Mouse (Mus musculus) megakaryocyte progenitor cell, adult 5-6 weeks (primary cell): ENCODE data around the gene Pgghg. TPM values are rescaled to one million over a fixed set of nuclear protein-coding genes. Genes with fewer than 3 reads are reported as not detected.

Source experiments
- ATAC-seq: replicated peaks from 2 replicates; pipeline ENCODE4 v1.8.0; 2016; ENCODE audit warnings: mild to moderate bottlenecking, moderate TSS enrichment, inconsistent platforms; ENCODE audit not compliant: poor library complexity
- total RNA-seq, 2 experiments: library from RNA; stranded (forward) in 1 of 2; stranded (reverse) in 1 of 2; fragments of 157-497, 149-512 nt in 1 of 2; fragments of 200-1000 nt in 1 of 2; gene quantifications; 2 replicates each; pipeline versions ENCODE4 v1.2.3 to v1.2.4; 2015 to 2017

The Pgghg gene
- total RNA-seq (2015) (5.1 and 7.3 TPM in 2 replicates), total RNA-seq (2017) (8.2 and 9.0 TPM in 2 replicates)

DNA sequence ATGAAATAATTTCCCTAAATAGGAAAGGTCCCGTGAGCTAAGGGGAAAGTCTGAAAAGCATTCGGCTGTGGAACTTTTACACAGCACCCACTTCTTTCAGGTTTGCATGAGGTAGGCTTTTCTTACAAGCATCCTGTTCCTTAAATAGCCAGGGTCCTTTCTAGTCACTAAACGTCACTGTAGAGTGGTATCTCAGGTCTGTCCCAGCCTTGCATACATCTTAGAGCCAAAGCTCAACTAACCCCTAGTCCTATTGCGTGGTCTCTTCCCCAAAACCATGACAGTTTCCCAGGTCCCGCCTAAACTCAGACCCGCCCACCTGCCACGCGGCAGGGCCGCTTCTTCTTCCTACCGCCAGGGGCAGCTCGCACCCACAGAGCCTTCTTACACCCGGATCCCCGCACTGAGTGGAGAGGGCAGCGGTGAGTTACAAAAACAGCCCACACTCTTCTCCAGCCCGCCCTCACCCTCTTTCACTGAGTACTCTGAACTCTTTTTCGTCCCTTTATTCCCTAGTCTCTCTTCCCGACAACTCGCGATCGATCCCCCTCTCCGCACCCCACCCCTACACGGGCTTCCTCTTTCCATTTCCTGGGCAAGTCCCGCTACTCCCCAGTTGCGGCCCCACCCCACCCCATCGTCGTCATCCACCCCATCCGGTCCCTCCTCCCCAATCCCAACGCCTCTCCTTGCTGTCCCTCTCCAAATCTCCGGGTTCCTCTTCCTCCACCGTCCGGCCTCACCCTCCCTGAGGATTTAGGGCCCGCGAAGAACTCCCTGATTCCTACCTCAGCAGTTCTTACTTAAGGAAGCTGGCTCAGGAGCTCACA, at the start of gene Pgghg:
TSS of gene Pgghg (plus strand) at position 170 of the 830 bp plus-strand sequence.
- ATAC-seq: peak; percentile 87

DNA sequence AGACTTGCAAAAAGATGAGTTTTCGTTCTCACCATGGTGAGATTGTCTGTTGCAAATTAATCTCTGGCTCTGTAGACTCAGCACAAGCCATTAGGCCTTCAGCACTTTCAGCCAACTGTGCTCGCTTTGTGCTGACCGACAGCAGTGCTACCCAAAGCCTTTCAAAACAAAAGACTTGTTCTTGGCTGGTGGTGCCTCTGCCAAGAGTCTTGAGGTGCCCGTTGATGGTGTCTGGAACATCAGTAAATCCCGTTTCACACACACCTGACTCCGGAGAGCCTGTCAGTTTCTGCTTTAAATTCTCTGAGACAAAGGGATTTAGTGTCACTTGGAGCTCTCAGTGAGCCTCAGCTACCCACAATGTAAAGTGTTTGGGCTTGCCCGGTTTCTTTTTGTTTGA, 47.2 kb upstream of the Pgghg start:
- no peak for ATAC-seq

DNA sequence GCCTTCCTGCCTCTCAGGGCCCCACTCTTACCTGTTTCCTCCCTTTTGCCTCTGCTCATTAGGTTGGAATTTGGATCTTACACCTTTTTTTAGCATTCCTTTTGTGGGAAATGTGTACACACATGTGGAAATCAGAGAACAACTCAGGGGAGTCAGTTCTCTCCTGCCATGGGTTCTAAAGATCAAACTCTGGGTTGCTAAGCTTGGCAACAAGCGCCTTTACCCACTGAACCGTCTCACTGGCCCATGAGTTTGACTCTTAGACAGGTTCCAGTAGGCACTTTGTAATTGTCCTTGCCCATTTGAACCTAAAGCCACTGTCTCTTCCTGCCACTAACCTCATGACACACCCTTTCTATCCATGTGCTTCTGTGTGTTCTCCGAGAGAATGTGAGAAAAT, 46.6 kb upstream of the Pgghg start:
- no peak for ATAC-seq

DNA sequence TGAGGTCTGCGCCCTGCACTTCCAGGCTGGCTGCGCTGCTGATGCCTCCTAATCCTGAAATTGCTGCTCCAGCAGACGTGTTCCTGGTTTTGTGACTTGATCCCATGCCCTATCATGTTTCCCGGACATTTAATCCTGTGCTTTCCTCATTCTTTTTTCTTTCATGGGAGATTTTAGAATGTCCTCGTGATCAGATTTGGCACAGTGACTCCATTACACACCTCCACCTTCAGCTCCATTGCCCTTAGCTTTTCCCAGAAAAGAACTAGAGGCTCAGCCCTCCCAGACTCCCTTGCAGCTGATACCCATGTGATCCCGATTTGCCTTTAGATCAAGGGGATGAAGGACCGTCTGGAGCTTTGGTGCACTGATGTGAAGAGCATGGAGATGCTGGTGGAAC, 43.3 kb upstream of the Pgghg start:
- ATAC-seq: no peak

DNA sequence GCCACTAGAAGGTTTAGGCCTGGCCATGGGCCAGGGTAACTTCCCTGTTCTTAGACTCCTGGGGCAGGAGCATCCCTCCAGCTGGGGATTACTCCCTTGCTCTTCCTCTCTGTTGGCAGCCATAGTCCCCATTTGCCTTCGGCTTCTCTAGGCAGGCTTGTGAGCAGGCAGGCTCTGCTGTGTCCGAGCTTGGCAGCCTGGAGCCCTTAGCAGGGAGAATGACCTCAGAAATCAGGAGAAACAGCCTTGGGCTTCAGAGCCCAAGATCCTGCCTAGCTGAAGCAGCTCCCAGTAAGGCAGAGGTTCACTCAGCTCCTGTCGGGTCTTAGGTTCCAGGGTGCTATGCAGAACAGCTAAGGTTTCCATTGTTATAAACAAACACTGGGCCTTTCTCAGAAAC, 42.1 kb upstream of the Pgghg start:
- no peak for ATAC-seq

DNA sequence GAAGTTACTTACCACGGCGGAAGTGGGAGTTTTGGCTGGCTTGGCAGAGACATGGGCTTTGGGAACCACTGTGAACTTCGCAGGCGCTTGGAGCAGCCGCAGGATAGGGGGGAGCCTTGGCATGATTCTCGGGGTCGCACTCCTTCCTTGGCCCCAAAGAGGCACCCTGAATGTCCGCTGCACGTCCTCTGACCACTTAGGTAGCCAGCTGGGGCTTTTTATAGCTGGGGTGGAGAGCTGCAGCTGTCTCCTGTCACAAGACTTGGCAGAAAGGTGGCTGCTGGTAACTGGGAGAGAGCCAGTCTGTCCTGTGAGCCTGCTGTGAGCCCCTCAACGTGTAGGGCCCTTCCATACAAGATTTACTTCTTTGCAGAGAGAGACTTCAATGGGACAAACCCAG, 41.0 kb upstream of the Pgghg start, which contains the start of gene Cox8b:
TSS of gene Cox8b (minus strand) at position 227 of the 400 bp plus-strand sequence.
- no peak for ATAC-seq

DNA sequence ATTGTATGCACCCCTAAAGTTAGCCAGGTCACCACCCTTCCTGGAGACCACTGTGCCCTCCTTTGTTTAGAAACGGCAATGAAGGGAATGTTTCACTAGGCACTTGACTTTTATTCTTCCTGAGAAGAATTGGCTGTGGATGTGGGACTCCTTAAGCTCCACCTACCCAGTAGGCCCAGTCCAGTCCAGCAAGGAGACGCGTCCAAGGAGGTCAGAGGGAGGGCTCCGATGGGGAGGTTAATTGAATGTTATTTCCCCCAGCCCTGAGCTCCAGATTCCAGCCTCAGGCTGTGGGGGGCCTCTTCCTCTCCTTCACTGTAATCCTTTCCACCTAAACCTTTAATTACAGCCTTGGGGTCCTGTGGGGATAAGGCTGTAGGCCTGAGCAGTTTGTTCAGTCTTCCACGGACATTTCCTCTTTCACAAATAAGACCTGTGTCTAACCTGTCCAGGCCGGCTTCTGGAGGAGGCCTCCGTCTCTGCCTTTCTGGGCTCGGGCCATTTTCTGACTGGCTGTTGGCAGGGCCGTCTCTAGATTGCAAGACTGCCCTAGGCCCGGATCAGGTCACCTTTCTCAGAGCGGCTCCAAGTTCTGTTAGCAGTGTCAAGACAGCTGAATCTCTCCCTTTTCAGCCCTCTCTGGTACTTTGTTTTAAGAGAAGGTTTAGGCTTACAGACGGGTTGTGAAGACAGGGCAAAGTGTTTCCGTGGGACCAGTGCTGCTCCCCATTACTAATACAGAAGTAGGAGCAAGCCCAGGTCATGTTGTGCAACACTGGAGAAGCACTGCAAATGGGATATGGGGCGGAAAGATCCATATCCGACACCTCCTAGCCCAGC, 38.9 kb upstream of the Pgghg start:
- no peak for ATAC-seq

DNA sequence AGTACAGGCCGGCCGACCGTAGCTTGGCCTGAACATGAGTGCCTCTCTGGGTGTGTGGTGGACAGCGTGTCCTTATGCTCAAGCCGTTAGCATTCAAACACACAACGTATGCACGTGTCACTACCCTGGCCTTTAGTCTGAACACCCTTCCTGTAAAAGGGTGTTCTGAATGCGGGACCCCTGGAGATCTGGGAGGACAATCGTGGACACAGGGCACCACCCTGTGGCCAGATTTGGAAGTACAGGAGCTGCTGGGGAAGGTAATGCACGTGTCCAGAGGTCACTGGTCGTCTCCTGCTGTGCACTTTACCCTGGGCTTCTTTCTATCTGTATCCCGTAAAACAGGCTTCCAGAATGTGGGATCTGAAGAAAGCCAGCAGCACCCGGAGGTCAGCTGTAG, 38.0 kb upstream of the Pgghg start:
- peak; percentile 86 for ATAC-seq

DNA sequence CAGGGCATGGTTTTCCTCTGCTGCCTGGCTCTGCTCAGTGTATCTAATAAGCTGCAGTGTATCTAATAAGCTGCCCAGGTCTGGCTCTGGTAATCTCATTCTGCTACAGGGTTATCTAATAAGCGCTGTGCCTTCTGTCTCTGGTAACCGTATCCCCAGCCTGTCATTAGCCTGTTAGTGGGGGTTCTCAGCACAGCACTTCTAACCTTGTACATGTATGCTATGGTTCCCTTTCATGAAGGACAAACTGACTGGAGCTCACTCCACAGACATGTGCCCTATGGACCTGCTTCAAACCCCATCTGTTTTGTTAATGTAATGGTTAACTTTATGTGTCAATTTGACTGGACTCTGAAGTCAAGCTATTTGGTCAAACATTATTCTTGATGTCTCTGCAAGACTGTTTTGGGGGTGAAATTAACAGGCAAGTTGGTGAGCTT, 35.5 kb upstream of the Pgghg start:
- ATAC-seq: peak; percentile 51

DNA sequence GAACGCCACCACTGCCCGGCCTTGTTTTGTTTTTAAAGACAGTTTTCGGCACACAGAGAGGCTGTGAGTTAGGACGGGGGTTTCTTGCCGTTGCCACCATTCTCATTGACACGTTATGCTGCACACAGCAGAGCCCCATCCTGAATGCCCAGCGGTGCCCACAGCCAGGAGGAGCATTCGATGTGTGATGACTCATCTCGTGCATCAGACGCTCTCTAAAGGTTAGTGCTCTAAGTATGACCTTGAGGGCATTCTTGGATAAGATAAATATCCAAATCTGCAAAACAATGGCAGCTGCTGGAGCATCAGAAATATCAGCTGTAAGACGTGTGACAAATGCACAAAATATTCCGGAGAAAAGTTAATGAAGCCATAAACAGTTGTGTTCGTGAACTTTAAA, 34.1 kb upstream of the Pgghg start:
- ATAC-seq: no peak

DNA sequence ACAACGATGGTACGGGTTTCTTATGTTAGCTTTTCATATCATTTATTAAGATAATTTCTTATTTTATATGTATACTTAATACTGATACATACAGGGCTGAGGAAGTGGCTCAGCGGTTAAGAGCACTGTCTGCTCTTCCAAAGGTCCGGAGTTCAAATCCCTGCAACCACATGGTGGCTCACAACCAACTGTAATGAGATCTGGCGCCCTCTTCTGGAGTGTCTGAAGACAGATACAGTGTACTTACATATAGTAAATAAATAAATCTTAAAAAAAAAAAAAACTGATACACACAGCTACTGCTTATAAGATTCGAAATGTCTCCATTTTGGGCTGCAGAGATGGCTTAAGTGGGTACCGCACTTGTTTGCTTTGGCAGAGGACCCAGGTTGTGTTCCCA, 33.5 kb upstream of the Pgghg start:
- ATAC-seq: no peak

DNA sequence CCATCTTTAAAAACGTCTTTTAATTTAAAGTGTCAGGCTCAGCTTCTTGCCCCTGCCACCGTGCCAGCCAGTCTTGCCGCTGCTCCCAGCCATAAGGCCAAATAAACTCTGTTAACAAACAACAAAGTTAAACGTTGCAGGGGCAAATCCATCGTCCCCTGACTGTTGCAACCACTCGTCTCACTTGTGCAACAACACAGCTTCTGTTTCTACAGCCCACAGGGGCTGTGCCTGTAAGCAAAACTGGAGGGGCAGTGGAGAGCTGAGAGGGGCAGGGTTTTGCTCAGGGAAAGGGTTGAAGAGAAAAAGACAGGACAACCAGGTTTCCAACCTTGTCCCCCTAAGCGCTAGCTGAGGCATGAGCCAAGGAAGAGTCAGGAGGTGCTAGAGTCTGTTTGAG, 33.0 kb upstream of the Pgghg start:
- ATAC-seq: peak; percentile 53

DNA sequence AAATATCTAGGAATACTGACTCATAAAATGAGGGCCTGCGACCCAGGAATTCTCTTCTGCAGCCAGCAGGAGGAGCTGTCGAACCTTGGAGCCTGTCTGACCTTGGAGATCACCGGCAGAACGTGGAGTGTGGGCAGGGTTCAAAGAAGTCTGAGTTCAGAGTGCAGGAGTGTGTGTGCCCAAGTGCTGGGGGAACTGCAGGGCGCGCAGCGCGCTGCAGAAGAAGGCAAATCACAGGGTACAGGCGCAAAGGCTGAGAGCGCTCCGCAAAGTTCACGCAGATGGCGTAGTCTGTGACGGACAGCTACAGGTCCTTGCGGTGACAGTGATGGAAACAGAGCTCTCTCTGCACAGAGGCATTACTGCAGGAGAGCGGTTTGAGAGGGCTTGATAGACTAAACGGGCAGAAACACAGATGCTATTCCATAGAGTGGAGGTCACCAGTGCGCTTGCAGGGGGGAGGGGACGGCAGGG, 32.5 kb upstream of the Pgghg start:
- peak; percentile 91 for ATAC-seq

DNA sequence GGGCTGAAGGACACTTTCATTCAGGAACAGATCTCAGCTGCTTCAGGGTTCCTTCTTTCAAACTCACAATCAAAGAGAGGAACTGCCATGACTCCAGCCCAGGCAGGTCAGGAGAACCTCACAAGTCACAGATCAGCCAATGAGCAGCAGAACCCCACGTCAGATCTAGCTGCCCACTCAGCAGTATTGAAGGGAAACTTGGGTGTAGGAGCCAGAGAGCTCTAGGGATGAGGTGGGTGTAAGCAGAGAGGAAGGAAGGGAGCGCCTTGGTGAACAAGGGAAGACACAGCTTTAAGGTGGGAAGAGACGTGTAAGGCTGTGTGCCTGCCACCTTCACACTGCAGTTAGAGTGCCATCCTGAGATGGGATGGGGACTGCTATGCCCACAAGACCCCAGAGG, 28.9 kb upstream of the Pgghg start:
- no peak for ATAC-seq

DNA sequence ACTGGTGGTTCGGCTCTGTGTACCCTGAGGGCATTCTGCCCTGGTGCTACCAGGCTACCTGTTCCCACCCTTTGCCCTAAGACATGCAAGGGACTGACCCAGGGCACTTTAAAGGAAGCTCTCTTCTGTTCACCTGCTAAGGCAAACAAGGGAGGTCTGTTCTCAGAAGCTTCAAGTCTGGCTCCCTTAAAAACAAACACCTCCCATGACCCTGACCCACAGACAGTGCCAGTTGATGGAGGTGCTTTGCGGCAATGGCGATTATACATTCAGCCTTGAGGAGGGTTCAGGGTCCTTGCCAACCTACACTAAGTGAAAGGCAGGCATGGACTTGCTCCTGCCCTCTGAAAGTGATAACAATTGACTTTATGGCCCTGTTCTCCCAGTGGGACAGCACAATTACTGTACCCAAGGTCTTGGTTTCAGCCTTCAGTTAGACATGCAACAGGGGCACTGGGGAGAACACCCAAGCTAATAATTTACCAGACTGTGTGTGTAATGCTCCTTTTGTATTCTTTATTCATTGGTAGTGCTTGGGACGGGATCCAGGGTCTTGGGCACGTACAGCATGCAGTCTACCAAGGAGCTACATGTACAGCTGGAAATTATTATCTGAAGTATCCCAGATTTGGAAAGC, 28.2 kb upstream of the Pgghg start:
- no peak for ATAC-seq

DNA sequence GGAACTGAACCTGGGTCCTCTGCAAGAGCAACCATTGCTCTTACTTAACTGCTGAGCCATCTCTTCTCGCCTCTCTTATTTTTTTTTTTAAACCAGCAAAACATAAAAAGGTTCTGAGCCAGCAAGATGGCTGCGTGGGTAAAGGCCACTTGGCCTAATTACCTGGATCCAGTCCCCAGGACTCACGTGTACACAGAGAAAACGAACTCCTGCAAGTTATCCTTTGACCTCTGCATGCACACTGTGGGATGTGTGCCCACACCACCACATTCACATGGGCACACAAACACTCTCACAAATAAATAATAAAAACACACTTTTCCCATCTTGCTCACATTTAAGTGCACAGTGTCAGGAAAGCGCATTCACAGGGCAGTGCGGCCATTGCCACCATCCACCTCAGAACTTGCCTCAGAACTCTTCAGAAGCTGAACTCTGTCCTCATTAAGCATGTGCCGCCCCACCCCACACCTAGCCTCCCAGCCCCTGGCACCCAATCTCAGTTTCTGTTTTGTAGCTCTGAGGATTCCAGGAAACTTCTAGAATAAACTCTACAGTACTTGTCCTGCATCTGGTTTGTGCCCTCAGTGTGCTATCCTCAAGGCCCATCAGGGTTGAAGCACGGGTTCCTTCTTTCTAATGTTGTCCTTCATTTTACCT, 27.0 kb upstream of the Pgghg start:
- ATAC-seq: no peak

DNA sequence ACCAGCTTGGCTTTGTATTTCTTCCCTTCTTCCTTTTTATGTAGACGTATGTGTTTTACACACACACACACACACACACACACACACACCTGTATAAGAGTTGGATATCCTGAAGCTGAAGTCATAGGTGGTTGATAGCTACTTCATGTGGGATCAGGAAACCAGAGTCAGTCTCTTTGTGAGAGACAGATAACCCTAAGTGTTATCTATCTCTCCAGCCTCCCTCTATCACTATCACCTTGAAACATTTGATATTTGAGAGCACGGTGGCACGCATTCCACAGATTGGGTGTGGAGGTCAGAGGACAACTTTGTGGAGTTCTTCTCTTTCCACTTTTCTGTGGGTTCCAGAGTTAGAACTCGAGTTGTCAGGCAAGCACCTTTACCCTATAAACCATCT, 21.3 kb upstream of the Pgghg start:
- ATAC-seq: no peak

DNA sequence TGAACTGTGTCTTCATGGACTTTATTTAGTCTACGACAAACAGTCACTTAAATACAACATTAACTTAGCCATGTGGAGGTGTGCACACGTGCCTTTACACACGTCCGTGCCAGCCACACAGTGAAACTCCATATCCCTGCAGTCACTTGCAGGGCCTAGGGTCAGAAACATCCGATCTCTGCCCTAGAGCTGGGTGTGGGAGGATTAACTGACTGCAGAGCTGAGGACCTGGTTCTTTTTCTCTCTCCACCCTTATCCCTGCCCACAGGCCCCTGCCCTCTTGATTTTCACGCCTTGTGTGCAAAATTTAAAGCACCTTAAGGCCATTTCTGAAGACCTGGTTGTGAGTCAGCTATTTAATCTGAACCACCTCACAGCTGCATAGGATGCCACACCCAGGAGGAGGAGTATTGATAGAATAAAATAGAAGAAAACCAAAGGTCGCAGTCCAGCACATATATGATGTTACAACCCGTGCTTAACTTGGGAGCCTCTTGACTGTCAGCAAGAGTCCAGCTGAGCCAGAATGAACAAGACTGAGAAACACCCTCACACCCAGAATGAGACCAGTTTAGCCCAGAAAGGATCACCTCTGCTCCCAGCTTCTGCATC, 20.7 kb upstream of the Pgghg start, which contains the start of gene Nlrp6:
TSS of gene Nlrp6 (plus strand) at position 485 of the 612 bp plus-strand sequence.
- no peak for ATAC-seq

DNA sequence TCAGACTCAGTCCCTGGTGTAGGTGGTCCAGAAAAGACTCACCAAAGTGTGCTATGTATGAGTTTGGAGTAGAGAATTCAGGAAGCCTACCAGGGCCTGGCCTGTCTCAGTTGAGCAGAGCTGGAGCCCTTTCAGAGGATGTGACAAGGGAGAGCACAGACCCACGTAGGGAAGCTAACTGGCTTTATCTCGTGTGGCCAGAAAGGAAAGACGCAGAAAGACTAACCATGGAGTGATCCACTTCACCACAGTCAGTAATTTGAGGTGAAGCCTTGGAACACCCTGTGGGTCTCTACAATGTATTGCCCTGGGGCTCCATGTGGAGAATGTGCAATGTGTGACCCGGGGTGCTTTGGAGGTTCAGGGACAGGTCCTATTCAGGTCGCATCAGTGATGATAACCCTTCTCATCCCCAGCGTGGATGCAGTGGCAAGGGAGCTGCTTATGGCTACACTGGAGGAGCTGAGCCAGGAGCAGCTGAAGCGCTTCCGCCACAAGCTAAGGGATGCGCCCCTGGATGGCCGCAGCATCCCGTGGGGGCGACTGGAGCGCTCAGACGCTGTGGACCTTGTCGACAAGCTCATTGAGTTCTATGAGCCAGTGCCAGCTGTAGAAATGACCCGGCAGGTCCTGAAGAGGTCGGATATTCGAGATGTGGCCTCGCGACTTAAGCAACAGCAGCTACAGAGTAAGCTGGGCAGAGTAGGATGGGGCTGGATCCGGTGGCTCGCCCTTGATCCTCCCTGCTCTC, 19.8 kb upstream of the Pgghg start:
- ATAC-seq: peak; percentile 32
